Mouse (Mus musculus) hindbrain, embryonic 14.5 days (tissue): ENCODE data around the gene Fdx1. TPM values are rescaled to one million over a fixed set of nuclear protein-coding genes. Genes with fewer than 3 reads are reported as not detected.

Source experiments
- ATAC-seq: fragments of 200-750 bp; cut with Nextera tagmentation; 2 replicates; pipeline ENCODE4 v1.8.0; 2017; ENCODE audit warnings: moderate number of reproducible peaks, mild to moderate bottlenecking, moderate TSS enrichment, moderate library complexity; ENCODE audit not compliant: low FRiP score
- DNase-seq: peaks from one replicate; pipeline ENCODE4 v3.0.0-alpha.2; 2015; ENCODE audit warnings: low spot score
- H3K27ac ChIP-seq: fragments of 300-500 bp; sonication (generic); 2 replicates; pipeline ENCODE4 v1.5.1; 2014; ENCODE audit warnings: mild to moderate bottlenecking, moderate library complexity
- H3K27me3 ChIP-seq: fragments of 300-500 bp; sonication (generic); 2 replicates; pipeline ENCODE4 v1.6.1; 2014; ENCODE audit warnings: mild to moderate bottlenecking, low read length, mixed read lengths; ENCODE audit not compliant: control insufficient read depth, insufficient read depth
- H3K36me3 ChIP-seq: fragments of 300-500 bp; sonication (generic); replicated peaks from 2 replicates; pipeline ENCODE4 v1.6.1; 2014; ENCODE audit not compliant: control insufficient read depth, insufficient read depth
- H3K4me1 ChIP-seq: fragments of 300-500 bp; sonication (generic); replicated peaks from 2 replicates; pipeline ENCODE4 v1.6.1; 2014; ENCODE audit warnings: antibody characterized with exemption, low read length, mixed read lengths; ENCODE audit not compliant: control insufficient read depth, insufficient read depth
- H3K4me2 ChIP-seq: fragments of 300-500 bp; sonication (generic); replicated peaks from 2 replicates; pipeline ENCODE4 v1.6.1; 2014; ENCODE audit warnings: mild to moderate bottlenecking, moderate library complexity
- H3K4me3 ChIP-seq: fragments of 300-500 bp; sonication (generic); replicated peaks from 2 replicates; pipeline ENCODE4 v1.5.1; 2014; ENCODE audit warnings: mild to moderate bottlenecking, low read length
- H3K9ac ChIP-seq: fragments of 300-500 bp; sonication (generic); 2 replicates; pipeline ENCODE4 v1.6.1; 2014
- H3K9me3 ChIP-seq: fragments of 300-500 bp; sonication (generic); 2 replicates; pipeline ENCODE4 v1.6.1; 2016; ENCODE audit warnings: low read length; ENCODE audit not compliant: control insufficient read depth
- WGBS: fragments of 180-500 bp; shearing (Covaris S2); extraction: QIAGEN DNeasy Blood & Tissue Kit; methylation state at CpG from one replicate; pipeline ENCODE4 v1.1.7; 2014; 5-methylcytosine and 5-hydroxymethylcytosine counted together
- polyA plus RNA-seq: library from polyadenylated mRNA; unstranded; fragments of >200 nt; fragmentation: Nextera tagmentation; extraction: Ambion mirVana; gene quantifications from 2 replicates; pipeline ENCODE4 v1.2.1, GENCODE M21; 2014

The Fdx1 gene
- polyA plus RNA-seq, 1 experiment from 2014 or later: 46.1 TPM

DNA sequence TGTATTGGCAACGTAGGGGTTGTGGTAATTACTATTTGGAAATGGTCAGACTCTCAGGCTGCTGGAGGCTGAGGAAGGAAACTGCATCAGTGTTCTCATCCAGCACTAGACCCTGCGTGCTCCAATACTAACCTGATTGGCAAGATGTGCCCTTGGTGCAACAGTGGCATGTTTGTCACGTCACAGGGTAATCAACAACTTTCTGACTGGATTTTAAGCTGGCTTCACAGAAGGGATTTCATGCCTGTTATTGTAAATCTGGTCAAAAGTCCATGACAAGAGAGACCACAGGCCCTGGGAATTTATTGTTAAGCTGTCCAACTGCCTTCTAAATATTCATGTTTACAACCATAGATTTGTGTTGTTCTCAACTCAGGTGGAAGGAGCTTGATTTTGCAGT is 13.1 kb downstream of the Fdx1 start:
- Histone ChIP-seq H3K4me1 (no peaks in the 10 kb centered on the region), H3K36me3 (peaks cover 34% of the 10 kb centered on the region), H3K4me2 (no peak overlapping the region), H3K4me3 (no peak overlapping the region), H3K9ac (no peak overlapping the region), H3K9me3 (no peaks in the 10 kb centered on the region), H3K27me3 (no peaks in the 10 kb centered on the region), H3K27ac (no peak overlapping the region)
- 80% methylated on average over 3 of the region's 3 CpGs for WGBS
- no peak for DNase-seq
- ATAC-seq: no peak

DNA sequence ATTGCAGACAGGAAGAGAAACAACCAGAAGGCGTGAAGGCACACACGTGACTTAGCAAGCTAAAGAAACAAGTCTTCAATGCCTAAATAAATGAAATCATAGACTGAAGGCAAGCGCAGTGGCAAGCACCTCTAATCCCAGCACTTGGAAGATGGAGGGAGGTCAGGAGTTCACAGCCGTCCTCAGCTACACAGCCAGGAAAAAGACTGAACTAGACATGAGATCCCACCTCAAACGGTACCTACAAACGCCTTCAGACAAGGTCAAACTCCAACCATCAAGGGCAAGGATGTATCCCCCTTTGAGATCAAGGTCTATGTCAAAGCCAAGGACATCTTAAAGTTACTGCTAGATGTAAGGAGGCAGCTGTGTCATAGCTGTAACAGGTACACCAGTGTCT is 19.4 kb downstream of the Fdx1 start:
- no peak for DNase-seq
- Histone ChIP-seq H3K27ac (no peak overlapping the region), H3K36me3 (peaks cover 37% of the 10 kb centered on the region), H3K4me1 (no peaks in the 10 kb centered on the region), H3K4me2 (no peak overlapping the region), H3K9me3 (no peaks in the 10 kb centered on the region), H3K4me3 (no peak overlapping the region), H3K27me3 (no peaks in the 10 kb centered on the region), H3K9ac (no peak overlapping the region)
- 90% methylated on average over 6 of the region's 6 CpGs for WGBS
- ATAC-seq: no peak

DNA sequence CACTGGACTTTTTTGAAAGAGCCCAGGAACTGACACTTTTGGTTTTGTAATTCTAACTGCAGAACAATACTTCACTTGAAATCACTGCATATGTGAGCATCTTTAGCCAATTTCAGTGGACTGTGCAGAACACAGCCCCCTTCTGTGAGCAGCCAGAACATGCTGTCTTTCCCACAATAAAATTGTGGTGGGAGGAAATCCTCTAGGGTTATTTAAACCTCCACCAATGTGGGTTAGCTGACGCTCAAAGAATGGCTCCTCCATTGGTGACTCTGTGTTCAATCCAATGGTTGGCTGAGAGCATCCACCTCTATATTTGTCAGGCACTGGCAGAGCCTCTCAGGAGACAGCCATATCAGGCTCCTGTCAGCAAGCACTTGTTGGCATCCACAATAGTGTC is 28.7 kb downstream of the Fdx1 start:
- 79% methylated on average over 1 of the region's 1 CpGs for WGBS
- Histone ChIP-seq H3K36me3 (no peaks in the 10 kb centered on the region), H3K9me3 (no peaks in the 10 kb centered on the region), H3K4me1 (no peaks in the 10 kb centered on the region), H3K4me2 (no peak overlapping the region), H3K27me3 (no peaks in the 10 kb centered on the region), H3K4me3 (no peak overlapping the region), H3K9ac (no peak overlapping the region), H3K27ac (no peak overlapping the region)
- DNase-seq (no peak), ATAC-seq (no peak)

DNA sequence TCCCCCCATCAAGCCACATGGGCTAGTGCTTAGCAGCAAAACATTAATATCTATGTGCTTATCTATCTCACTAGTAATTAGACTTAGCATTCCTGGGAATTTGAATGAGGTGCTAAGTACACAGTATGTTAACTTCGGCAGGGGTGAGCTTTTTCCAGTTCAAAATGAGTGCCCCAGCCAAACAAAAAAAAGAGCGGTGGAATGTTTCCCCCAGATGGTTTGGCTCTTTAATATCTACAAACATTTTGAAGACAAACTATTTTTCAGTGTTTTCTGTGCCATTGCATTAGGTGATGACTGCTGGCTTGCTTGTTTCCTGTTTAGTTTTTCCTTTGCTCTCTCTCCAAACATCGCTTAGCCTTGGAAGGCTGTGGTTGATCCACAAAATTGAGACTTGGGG is 31.4 kb downstream of the Fdx1 start:
- Histone ChIP-seq H3K27ac (no peak overlapping the region), H3K36me3 (no peaks in the 10 kb centered on the region), H3K4me2 (no peak overlapping the region), H3K9ac (no peak overlapping the region), H3K4me3 (no peak overlapping the region), H3K4me1 (0 out of 2 replicates have a peak, but pooled peaks cover 2% of the 10 kb centered on the region), H3K27me3 (no peaks in the 10 kb centered on the region), H3K9me3 (no peaks in the 10 kb centered on the region)
- DNase-seq (no peak), ATAC-seq (no peak)
- WGBS: 95% methylated on average over 3 of the region's 3 CpGs

DNA sequence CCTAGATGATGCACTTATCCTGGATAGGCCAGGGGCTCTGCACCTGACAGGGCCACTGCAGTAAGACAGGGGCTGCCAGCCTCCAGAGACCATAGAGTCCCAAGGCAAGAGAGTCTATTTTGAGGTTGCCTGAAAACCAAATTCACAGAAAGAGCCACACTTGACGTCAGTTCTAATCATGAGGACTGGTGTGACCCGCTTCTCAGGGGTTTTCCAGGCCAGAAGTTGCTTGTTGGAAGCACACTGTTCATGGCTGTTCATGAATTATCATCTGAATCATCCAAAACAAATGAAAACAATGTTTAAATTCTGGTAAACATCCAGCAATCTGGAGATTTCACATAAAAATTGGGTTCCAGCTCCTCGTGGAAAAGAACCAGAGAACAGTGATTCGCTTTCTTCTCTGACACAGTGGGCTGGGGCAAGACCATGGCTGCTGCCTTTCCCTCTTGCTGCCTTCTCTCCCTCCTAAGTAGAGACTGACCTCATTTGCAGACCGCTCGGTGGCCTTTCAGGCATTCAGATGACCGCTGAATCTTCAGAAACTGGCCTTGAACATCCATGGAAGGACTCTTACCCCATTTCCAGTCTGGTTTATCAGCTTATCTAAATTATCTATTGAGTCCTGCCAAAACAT is 32.2 kb downstream of the Fdx1 start:
- Histone ChIP-seq H3K9ac (no peak overlapping the region), H3K27me3 (no peaks in the 10 kb centered on the region), H3K4me2 (no peak overlapping the region), H3K9me3 (no peaks in the 10 kb centered on the region), H3K36me3 (no peaks in the 10 kb centered on the region), H3K27ac (no peak overlapping the region), H3K4me3 (no peak overlapping the region), H3K4me1 (0 out of 2 replicates have a peak, but pooled peaks cover 2% of the 10 kb centered on the region)
- DNase-seq: no peak
- WGBS: 97% methylated on average over 7 of the region's 7 CpGs
- ATAC-seq: no peak

DNA sequence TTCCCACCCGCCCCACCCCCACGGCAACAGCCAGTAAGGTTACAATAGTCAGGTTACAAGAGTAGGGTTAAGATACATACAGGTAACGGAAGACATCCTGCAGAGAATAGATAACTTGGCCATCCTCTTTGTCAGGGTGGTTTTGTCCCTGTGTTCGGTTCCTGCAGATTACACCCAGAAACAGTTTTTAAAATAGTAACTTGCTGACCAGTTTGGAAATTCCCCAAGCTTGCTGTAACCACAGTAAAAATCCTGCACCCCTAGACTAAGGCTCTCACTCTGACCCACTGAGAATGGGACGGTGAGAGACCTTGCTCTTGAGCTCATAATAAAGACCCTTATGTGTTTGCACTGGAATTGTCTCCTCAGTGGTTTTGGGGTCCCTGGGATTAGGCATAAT is 33.4 kb downstream of the Fdx1 start:
- H3K4me1 ChIP-seq: 0 out of 2 replicates have a peak, but pooled peaks cover 2% of the 10 kb centered on the region
- ATAC-seq (no peak), DNase-seq (no peak)
- 81% methylated on average over 5 of the region's 5 CpGs for WGBS
- H3K4me3 ChIP-seq: no peak overlapping the region
- H3K9ac ChIP-seq: no peak overlapping the region
- no peak overlapping the region for H3K4me2 ChIP-seq
- H3K36me3 ChIP-seq: no peaks in the 10 kb centered on the region
- no peaks in the 10 kb centered on the region for H3K27me3 ChIP-seq
- no peaks in the 10 kb centered on the region for H3K9me3 ChIP-seq
- H3K27ac ChIP-seq: no peak overlapping the region

DNA sequence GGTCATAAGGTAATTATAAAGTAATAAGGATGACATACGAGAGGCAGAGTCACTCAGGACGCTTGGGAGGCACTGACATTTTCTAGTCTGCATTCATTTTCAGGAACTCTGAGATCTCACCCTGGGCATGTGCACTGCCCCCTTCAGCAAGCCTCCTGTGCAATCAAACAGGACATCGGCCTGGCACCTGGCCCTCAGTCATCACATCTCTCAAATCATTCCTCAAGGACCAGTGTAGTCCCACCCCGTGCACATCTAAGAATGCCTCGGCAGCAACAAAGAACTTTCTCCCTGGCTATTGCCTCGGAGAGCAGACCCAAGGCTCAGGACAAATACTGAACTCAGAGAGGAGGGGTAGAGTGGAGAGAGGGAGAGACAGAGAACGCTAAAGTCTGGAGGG is 34.7 kb downstream of the Fdx1 start:
- Histone ChIP-seq H3K4me3 (no peak overlapping the region), H3K27ac (peak overlapping the region; percentile 45; the same call in 1 of the 2 replicates), H3K4me1 (0 out of 2 replicates have a peak, but pooled peaks cover 2% of the 10 kb centered on the region), H3K27me3 (no peaks in the 10 kb centered on the region), H3K4me2 (no peak overlapping the region), H3K9me3 (no peaks in the 10 kb centered on the region), H3K36me3 (no peaks in the 10 kb centered on the region), H3K9ac (no peak overlapping the region)
- DNase-seq (no peak), ATAC-seq (no peak)
- WGBS: 57% methylated on average over 7 of the region's 7 CpGs

DNA sequence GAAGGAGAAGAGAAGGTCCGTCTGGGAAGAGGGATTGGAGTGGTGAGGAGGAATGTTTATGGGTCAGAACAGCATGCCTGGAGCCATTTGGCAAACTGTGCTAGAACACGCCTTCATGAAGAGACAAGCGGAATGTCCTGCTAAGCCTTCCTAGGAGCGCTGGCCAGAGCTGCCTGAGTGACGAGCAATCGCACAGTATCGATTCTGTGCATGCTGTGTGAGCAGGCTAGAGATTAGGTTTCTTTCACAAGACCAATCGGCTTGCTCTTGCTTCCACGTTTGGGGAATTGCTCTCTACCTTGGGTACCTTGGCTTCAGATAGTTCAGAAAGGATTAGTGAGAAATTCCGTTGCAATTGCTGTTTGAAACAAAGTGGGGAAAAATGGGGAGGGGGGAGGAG is 35.2 kb downstream of the Fdx1 start:
- Histone ChIP-seq H3K4me2 (no peak overlapping the region), H3K4me3 (no peak overlapping the region), H3K4me1 (0 out of 2 replicates have a peak, but pooled peaks cover 2% of the 10 kb centered on the region), H3K27me3 (no peaks in the 10 kb centered on the region), H3K36me3 (no peaks in the 10 kb centered on the region), H3K9me3 (no peaks in the 10 kb centered on the region), H3K9ac (no peak overlapping the region), H3K27ac (no peak overlapping the region)
- ATAC-seq (no peak), DNase-seq (no peak)
- 58% methylated on average over 10 of the region's 10 CpGs for WGBS

DNA sequence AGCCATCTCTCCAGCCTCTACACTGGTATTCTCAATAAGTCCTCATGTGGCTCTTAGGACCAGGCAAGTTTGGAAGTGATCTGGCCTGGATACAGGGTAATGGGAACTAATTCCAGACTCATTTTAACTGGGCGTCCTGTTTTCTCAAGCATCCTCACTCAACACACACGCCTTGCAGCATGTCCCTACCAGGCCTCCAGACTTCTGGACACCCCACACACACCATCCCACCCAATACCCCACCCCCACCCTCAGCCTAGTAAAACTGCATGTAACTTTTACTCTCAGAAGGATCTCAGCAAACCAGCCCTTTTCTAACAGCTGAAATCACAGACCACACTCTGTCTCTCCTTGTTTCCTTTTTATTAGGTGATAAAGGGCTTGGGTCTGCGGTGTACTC is 35.7 kb downstream of the Fdx1 start:
- Histone ChIP-seq H3K27ac (no peak overlapping the region), H3K9me3 (no peaks in the 10 kb centered on the region), H3K4me1 (0 out of 2 replicates have a peak, but pooled peaks cover 2% of the 10 kb centered on the region), H3K4me3 (no peak overlapping the region), H3K9ac (no peak overlapping the region), H3K4me2 (no peak overlapping the region), H3K27me3 (no peaks in the 10 kb centered on the region), H3K36me3 (no peaks in the 10 kb centered on the region)
- WGBS: 81% methylated on average over 3 of the region's 3 CpGs
- ATAC-seq (no peak), DNase-seq (no peak)

DNA sequence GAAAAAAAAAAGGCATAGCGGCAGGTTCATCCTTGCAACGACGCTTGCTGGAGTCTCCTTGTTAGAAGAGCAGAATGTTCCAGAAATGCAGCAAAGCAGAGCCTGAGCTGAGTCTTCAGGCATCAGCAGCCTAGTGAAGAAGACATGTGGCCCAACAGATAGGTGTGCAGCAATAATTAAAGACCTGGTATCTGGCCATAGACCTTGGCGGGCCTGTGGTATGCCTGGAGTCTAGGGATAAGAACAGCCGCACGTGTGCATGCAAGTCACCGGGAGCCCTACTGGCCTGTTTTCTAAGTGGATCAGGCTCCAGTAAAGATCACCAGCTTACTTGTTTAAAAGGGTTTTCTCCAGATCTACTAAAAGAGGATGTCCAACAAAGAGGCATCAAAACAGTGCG is 36.7 kb downstream of the Fdx1 start:
- Histone ChIP-seq H3K4me2 (no peak overlapping the region), H3K36me3 (no peaks in the 10 kb centered on the region), H3K4me1 (0 out of 2 replicates have a peak, but pooled peaks cover 2% of the 10 kb centered on the region), H3K27ac (no peak overlapping the region), H3K9ac (no peak overlapping the region), H3K27me3 (no peaks in the 10 kb centered on the region), H3K9me3 (no peaks in the 10 kb centered on the region), H3K4me3 (no peak overlapping the region)
- no peak for ATAC-seq
- no peak for DNase-seq
- WGBS: 95% methylated on average over 8 of the region's 8 CpGs
